Mouse (Mus musculus) activated CD4-positive, CD25-positive, alpha-beta regulatory T cell, adult 4 months (primary cell): ENCODE measurements around the gene Opa3. TPM values are rescaled to one million over a fixed set of nuclear protein-coding genes. Genes with fewer than 3 reads are reported as not detected.
A peak's percentile ranks its signal among the peaks of the same experiment; 100 is the strongest.

ENCODE experiments used
- ATAC-seq: one replicate; pipeline ENCODE4 v1.8.0; 2017
- polyA plus RNA-seq, 2 experiments: library from polyadenylated mRNA; unstranded; fragments of 100-300 nt; shearing (Covaris generic); gene quantifications; one replicate each; pipeline ENCODE4 v1.2.1; 2017

Opa3 gene
- polyA plus RNA-seq, 2 experiments from 2014 or later, result 16.6 to 16.9 TPM

DNA sequence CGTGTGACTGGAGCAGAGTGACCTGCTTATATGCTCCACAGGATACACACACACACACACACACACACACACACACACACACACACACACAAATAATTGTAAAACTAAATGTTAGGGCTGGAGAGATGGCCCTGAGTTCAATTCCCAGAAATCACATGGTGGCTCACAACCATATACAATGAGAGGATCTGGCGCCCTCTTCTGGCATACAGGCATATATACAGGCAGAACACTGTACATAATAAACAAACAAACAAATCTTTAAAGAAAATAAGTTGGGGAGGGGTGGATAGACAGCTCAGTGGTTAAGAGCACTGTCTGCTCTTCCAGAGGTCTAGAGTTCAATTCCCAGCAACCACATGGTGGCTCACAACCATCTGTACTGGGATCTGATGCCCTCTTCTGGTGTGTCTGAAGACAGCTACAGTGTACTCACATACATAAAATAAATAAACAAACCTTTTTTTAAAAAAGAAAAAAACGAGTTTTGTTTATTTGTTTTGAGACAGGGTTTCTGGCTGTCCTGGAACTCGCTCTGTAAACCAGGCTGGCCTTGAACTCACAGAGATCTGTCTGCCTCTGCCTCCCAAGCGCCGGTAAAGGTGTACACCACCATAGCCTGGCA, 53.7 kb downstream of the Opa3 start:
- ATAC-seq, result peak; percentile 52

- peak; percentile 52 for ATAC-seq
Observed at GRCm38 (mm10) chr7:19282385-19282784, 54.3 kb downstream of the Opa3 start, which contains the start of gene Rtn2. TSS of gene Rtn2 (plus strand) at chr7:19282624.

DNA sequence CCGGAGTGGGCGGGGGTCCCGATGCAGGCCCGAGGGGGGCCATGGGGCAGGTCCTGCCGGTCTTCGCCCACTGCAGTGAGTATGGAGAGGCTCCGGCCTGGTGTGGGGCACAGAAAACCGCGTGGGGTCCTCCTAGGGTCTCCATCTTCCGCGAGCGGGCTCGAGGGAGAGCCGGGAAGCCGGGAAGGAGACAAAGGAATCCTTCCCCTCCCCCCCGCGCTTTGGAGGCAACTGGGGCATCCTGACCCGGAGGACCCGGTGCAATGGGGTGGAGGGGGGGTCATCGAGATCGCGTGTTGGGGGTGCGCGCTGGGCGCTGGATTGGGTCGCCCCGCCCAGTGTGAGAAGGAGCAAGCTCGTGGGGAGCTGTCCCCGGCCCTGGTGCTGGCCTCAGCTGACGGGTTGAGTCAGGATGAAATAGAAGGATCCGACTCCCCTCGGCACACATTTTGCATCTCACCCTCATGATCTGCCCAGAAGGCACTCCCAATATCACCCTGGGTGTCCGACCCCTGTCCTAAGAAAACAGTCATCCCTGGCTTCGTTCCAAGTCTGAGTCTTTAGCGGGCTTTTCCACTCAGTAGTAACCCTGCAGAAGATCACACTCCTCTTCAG, 54.8 kb downstream of the Opa3 start:
- no peak for ATAC-seq

DNA sequence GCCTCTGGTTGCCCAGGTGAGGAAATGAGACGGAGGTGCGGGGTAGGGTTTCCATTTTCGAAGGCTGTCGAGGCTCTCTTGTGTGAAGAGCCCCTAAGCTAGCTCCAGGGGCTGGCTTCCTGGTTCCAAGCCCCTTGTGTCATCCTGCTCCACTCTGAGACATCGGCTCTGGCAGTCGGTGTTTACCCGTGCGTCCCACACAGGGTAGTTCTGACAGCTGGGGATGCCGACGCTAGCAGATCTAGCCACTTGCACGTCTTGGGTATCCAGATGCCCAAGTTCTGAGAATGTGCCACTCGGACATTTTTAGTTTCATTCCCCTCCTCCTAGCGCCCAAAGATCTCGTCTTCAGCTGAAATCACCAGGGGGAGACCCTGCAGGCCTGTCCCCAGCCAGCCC, 55.3 kb downstream of the Opa3 start:
- ATAC-seq, result no peak

DNA sequence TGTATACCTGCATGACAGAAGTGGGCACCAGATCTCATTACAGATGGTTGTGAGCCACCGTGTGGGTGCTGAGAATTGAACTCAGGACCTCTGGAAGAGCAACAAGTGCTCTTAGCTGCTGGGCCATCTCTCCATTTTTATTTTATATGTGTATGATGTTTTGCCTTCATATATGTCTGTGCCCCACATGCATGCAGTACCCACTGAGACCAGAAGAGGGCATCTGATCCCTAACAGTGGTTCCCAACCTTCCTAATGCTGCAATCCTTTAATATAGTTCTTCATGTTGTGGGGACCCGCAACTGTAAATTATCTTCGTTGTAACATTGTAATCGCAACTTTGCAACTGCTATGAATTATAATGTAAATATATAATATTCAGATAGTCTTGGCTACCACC, 56.6 kb downstream of the Opa3 start:
- ATAC-seq, result peak; percentile 31

GRCm38 (mm10) chr7:19290969-19291596, 62.9 kb downstream of the Opa3 start:
- no peak for ATAC-seq

DNA sequence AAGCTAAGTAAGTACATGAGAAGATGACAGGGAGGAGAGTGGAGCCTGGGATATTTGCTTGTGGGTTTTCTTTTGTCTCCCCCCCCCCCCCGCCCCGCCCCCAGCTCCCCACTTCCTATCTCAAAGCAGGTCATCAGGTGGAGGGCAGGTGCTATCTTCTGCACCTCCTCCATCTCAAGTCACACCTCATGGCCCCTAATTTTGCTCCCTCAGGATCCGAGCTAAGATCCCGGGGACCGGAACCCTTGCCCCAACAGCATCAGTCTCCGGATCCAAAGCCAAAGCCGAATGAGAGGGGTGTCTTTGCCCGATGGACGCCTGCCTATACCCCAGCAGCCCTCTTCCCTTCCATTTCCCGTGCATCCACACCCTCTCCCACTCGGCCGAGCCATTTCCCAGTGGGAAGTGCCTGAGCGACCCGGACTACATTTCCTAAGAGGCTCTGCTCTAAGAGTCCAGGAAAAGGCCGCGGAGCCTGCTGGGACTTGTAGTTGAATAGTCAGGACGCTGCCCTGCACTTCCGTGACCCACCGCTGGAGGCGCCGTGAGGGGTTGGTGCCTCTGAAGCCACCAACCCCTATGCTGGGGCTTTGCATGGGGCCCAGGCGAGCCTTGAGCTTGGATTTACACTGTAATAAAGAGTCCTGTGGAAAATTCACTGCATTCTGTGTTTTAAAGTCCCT, 67.5 kb downstream of the Opa3 start:
- peak; percentile 84 for ATAC-seq

DNA sequence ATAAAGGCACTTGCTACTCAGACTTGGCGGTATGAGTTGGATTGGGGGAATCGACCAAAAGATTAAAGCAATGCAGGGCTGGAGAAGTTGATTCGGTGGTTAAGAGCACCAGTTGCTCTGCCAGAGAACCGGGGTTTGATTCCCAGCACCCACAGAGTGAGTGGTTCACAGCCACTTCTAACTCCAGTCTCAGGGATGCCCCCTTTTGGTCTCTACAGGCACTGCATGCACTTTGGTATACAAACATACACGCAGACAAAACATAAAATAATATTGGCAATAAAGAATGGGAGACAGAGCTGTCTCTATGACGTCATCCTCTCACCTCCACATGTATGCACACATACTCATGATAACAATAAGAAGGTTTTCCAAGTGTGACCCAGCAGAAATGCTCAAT, 68.9 kb downstream of the Opa3 start:
- ATAC-seq, result no peak

DNA sequence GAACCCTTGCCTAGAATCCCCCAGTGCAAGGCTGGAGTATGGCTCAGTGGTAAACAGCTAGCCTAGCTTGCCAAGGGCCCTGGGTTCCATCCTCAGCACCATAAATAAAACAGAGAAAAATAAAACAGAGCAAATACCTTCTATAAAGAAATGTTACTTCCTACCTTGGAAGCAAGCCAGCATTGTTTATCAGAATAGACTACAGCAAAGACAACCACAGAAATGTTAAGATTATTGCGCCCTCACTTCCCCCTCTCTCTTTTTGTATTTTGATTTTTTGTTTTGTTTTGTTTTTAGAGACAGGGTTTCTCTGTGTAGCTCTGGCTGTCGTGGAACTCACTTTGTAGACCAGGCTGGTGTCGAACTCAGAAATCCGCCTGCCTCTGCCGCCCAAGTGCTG, 69.7 kb downstream of the Opa3 start:
- no peak for ATAC-seq

DNA sequence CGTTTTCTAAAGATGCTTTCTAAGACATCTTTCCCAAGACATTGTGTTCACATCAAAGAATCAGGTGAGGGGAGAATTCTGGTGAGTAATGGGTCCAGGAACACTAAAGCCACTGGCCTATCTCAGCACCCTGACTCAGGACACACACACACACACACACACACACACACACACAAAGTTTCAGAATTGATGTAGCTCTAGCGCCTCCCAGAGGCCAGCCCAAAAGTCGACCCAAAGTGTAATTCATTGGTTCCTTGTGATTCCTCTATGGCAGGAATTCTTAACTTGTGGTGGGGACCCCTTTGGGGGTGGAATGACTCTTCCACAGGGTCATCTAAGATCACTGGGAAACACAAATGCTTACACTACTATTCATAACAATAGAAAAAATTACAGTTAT, 71.1 kb downstream of the Opa3 start:
- no peak for ATAC-seq

GRCm38 (mm10) chr7:19300501-19301421, 72.6 kb downstream of the Opa3 start:
- ATAC-seq, result peak; percentile 59

DNA sequence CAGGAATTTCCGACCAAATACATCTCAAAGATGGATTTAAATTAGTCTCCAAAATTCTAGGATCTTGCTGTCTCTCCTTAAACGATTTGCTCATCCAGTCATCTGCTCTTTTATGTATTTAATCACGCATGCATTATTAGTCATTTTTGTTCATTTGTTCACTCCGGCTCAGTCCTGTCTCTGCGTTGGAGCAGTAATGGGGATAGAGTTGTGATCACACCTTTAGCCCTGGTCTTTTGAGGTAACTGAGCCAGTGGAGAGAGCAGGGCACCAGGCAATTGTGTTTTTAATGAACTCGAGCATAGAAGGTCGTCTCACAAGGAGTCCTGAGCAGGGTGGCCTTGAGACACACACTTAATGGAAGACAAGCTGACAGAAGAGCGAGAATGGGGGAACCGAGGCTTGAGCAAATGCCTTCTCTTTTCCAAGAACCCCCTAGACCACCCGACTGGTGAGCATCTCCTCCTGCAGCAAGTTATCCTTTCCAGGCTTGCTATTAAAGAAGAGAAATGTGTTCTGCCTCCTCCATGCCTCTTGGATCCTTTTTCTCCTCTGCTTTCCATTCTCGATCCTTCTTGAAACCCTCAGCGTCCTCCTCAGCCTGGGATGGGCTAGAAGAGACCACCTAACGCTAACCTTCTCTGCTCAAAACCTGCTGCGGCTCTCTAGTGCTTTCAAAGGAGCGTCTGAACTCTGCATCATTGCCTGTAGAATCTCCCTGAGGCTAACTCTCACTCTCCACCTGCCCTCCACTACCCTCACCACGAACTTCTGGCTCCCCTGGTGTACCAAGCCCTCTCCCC, 73.5 kb downstream of the Opa3 start:
- no peak for ATAC-seq

GRCm38 (mm10) chr7:19302264-19303045, 74.3 kb downstream of the Opa3 start:
- no peak for ATAC-seq

DNA sequence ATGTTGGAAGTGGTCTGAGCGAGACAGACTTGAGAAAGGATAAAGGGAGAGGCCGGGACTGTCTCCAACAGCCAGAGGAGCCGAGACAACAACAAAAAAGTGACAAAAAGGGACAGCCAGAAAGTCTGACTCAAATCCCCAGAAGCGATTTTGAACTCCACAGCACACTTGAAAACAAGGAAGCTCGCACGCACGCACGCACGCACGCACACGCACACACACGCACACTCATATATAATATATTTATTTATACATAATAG, 74.8 kb downstream of the Opa3 start:
- ATAC-seq, result no peak

GRCm38 (mm10) chr7:19303770-19304169, 75.6 kb downstream of the Opa3 start:
- peak; percentile 26 for ATAC-seq

DNA sequence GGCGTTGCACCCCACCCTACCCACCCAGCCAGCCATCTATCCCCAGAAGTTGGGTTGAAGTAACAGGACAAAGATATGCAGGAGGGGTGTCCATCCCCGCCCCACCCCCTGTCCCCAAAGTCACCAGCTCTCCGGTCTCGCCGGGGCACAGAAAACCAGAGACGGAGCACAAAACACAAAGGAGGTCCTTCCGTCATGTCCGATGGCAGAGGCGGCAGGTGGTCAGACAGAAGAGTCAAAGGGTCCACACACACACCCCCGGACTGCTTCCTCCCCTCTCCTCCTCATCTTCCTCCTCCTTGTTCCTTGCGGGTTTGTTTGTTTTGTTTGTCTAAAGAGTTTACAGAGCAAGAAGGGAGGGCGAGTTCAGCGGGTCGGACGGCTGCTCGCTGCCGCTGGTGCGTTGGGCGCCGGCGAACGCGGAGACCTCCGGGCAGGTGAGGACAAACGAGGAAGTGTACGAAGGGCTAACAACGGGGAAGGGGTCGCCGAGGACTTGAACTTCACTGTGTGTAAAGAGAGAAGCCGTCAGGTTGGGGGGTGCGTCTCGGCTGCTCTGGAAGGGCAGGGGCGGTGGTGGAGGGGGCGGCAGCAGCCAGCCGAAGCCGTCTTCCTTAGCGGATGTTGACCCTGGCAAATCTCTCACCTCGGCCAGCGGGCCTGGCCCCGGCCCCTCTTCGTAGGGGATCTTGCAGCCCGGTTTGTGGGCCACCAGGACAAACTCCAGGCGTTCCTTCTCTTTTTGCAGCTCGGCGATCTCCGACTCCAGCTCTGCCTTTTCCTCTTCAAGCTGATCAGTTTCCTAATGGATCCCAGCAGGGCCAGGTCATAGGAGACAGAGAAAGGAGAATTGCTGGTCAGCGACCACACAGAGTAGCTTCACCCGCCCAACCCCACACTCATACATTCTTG, 76.6 kb downstream of the Opa3 start:
- ATAC-seq, result no peak

GRCm38 (mm10) chr7:19305413-19305735, 77.2 kb downstream of the Opa3 start:
- no peak for ATAC-seq
